Mouse (Mus musculus) embryonic fibroblast, embryonic 13.5 days (primary cell): ENCODE measurements at regions not wholly inside any gene's neighbourhood (a gene's known extent, or its start where the extent isn't known, plus 50 kb on each side); places are given as distances from the start of the nearest gene placed in this dataset.
A peak's percentile ranks its signal among the peaks of the same experiment; 100 is the strongest.

Source experiments
- H3K27ac ChIP-seq: 2 replicates; pipeline ENCODE4 v1.5.1; 2012; ENCODE audit warnings: low read length, control low read depth, inconsistent platforms; ENCODE audit not compliant: insufficient read depth
- H3K4me1 ChIP-seq: 2 replicates; pipeline ENCODE4 v1.6.1; 2011; ENCODE audit warnings: low read length; ENCODE audit not compliant: control insufficient read depth, insufficient read depth
- H3K4me3 ChIP-seq: 2 replicates; pipeline ENCODE4 v1.5.1; 2011; ENCODE audit warnings: mild to moderate bottlenecking, control low read depth, low read length; ENCODE audit not compliant: insufficient read depth
- CTCF ChIP-seq: IDR thresholded peaks from 2 replicates; pipeline ENCODE4 v1.5.1; 2011; ENCODE audit warnings: mild to moderate bottlenecking, control low read depth, low read length, moderate library complexity, borderline replicate concordance; ENCODE audit not compliant: insufficient read depth
- POLR2A ChIP-seq: IDR thresholded peaks from 2 replicates; pipeline ENCODE4 v1.6.1; 2011; ENCODE audit warnings: low read depth, mild to moderate bottlenecking, control low read depth, low read length, moderate library complexity

- H3K4me1 ChIP-seq, result no peaks in the 10 kb centered on the region
- H3K4me3 ChIP-seq, result no peak overlapping the region
- TF ChIP-seq CTCF, result no peak
- no peak for TF ChIP-seq POLR2A
- H3K27ac ChIP-seq, result no peak overlapping the region
Observed at GRCm38 (mm10) chr14:58626506-58627256, 516.0 kb downstream of the 1700129C05Rik start.

- TF ChIP-seq POLR2A (no peak), CTCF (no peak)
- no peak overlapping the region for H3K4me3 ChIP-seq
- peaks cover 2% of the 10 kb centered on the region; the same call in 1 of the 2 replicates for H3K4me1 ChIP-seq
- no peak overlapping the region for H3K27ac ChIP-seq
Observed at GRCm38 (mm10) chr14:58620186-58620585, 522.5 kb downstream of the 1700129C05Rik start.

GRCm38 (mm10) chr14:58617656-58618055, 525.0 kb downstream of the 1700129C05Rik start:
- Histone ChIP-seq H3K4me1 (peaks cover 2% of the 10 kb centered on the region; the same call in 1 of the 2 replicates), H3K4me3 (no peak overlapping the region), H3K27ac (no peak overlapping the region)
- TF ChIP-seq CTCF (no peak), POLR2A (no peak)

GRCm38 (mm10) chr14:58608216-58608615, 534.5 kb downstream of the 1700129C05Rik start:
- Histone ChIP-seq H3K4me3 (no peak overlapping the region), H3K4me1 (no peaks in the 10 kb centered on the region; the same call in 1 of the 2 replicates), H3K27ac (no peak overlapping the region)
- no peak for TF ChIP-seq POLR2A
- no peak for TF ChIP-seq CTCF

- Histone ChIP-seq H3K4me3 (no peak overlapping the region), H3K27ac (0 out of 2 replicates have a peak overlapping the region, but pooled peaks have one; percentile 7), H3K4me1 (no peaks in the 10 kb centered on the region; the same call in 1 of the 2 replicates)
- TF ChIP-seq CTCF, result no peak
- TF ChIP-seq POLR2A, result no peak
Observed at GRCm38 (mm10) chr14:58607734-58608133, 535.0 kb downstream of the 1700129C05Rik start.

GRCm38 (mm10) chr14:58605529-58605928, 535.2 kb downstream of the Fgf9 start:
- Histone ChIP-seq H3K27ac (no peak overlapping the region), H3K4me3 (no peak overlapping the region), H3K4me1 (no peaks in the 10 kb centered on the region; the same call in 1 of the 2 replicates)
- TF ChIP-seq CTCF (no peak), POLR2A (no peak)

GRCm38 (mm10) chr14:58598867-58599266, 528.5 kb downstream of the Fgf9 start:
- TF ChIP-seq POLR2A (no peak), CTCF (no peak)
- no peak overlapping the region for H3K4me3 ChIP-seq
- no peaks in the 10 kb centered on the region for H3K4me1 ChIP-seq
- H3K27ac ChIP-seq, result no peak overlapping the region

- Histone ChIP-seq H3K27ac (no peak overlapping the region), H3K4me3 (no peak overlapping the region), H3K4me1 (no peaks in the 10 kb centered on the region)
- TF ChIP-seq POLR2A (no peak), CTCF (no peak)
Observed at GRCm38 (mm10) chr14:58597810-58598209, 527.5 kb downstream of the Fgf9 start.

GRCm38 (mm10) chr14:58596936-58597335, 526.6 kb downstream of the Fgf9 start:
- TF ChIP-seq CTCF, result no peak
- TF ChIP-seq POLR2A, result no peak
- H3K27ac ChIP-seq, result no peak overlapping the region
- no peaks in the 10 kb centered on the region for H3K4me1 ChIP-seq
- H3K4me3 ChIP-seq, result no peak overlapping the region

GRCm38 (mm10) chr14:58581806-58582205, 511.5 kb downstream of the Fgf9 start:
- TF ChIP-seq CTCF, result no peak
- no peak for TF ChIP-seq POLR2A
- Histone ChIP-seq H3K4me1 (no peaks in the 10 kb centered on the region), H3K27ac (no peak overlapping the region), H3K4me3 (no peak overlapping the region)

- no peak overlapping the region for H3K27ac ChIP-seq
- TF ChIP-seq CTCF (no peak), POLR2A (no peak)
- H3K4me3 ChIP-seq, result no peak overlapping the region
- no peaks in the 10 kb centered on the region for H3K4me1 ChIP-seq
Observed at GRCm38 (mm10) chr14:58570021-58570420, 499.7 kb downstream of the Fgf9 start.
